Mouse (Mus musculus): Measurements from ENCODE around the gene Epx.
"Not testable (repeated sequence)": the region's sequence is repeated elsewhere in the genome, so short reads cannot be mapped to it uniquely, and the experiment has no call there.

Epx gene

DNA sequence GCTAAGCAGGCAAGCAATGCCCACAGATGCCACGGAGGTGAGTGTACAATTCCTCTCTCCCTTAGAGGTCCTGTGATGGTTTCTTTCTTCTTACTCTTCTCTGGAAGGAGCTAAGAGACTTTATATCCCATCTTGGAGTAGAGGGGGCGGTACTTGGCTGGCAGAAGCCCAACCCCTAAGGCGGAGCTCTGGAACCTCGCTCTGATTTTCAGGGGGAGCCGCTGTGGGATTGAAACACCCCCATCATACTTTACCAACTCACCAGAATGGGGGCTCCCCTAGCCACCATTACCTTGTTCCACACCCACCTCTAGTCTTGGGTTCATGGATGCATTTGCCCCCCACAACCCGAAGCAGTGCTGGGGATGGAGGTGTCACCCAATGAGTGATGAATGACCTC lies at the start of gene Epx:
Gene Epx (minus strand): TSS at position 101 of the 400 bp plus-strand sequence.
- DNase-seq: no peak

DNA sequence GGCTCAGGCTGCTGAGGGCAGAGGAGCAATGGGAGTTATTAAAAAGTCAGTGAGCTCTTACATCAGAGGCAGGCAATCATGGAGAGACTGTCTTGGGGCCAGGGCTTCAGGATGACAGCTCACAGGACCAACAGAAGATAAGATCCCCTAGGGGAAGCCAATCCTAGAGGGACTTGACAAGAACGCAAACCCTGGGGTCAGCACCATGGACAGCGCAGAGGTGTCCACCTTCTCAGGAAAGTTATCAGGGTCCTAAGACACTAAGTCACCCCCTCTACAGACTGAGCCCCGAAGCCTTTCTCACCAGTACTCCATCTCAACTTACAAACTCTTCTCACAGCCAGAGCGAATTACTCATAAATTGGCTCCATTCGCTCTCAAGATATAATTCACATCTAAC lies 45.6 kb upstream of the Epx start, which contains the start of gene Olfr464:
Gene Olfr464 (minus strand): TSS at position 2 of the 400 bp plus-strand sequence.
- no peak for DNase-seq

DNA sequence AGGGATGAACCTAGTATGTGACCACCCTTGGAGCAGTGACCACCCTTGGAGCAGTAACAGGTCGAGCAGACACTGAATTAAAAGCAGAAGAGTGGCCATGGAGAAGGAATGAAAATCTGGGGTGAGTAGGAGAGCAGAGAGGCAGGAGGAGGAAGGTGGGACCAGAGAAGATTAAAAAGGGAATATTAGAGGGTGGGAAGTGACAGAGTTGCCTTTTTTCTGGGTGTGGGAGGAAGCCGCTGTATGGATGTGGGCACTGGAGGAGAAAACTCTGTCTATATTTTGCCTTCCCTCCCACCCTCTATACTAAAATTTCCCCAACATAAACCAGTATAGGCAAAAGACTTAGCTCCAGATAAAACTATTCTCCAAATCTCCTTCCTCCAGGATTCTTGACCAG lies 45.0 kb upstream of the Epx start:
- no peak for DNase-seq

DNA sequence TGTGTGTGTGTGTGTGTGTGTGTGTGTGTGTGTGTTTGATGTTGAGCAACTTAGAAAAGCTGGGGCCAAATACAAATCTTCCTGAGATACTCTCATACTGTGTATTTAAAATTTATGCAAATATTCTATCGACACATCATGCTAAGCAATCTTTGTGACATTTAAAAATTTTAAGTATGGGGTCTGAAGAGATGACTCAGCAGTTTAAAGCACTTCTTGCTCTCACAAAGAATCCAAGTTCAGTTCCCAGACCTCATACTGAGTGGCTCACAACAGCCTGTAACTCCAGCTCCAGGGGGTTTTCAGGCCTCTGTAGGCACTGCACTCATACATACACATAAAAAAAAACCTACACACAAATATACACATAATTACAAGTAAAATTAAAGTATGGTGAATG lies 40.7 kb upstream of the Epx start:
- no peak for DNase-seq

DNA sequence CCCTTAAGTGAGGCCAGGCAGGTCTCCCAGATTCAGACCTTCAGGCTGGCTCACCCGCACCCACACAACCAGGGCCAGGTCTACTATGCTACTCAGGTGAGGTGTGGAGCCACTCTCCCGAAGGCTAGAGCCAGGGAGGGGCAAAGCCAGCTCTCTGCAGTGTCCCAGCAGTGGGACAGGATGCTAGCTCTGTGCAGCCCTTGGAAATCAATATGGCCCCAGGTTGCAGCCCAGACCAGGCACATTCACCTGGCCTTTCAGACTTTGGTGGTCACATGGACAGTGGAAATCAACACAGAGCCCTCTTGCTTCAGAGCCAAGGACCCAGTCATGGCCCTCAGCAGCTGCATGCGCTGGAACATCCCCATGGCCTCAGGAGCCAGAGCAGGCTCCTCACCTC lies 29.0 kb upstream of the Epx start:
- no peak for DNase-seq

DNA sequence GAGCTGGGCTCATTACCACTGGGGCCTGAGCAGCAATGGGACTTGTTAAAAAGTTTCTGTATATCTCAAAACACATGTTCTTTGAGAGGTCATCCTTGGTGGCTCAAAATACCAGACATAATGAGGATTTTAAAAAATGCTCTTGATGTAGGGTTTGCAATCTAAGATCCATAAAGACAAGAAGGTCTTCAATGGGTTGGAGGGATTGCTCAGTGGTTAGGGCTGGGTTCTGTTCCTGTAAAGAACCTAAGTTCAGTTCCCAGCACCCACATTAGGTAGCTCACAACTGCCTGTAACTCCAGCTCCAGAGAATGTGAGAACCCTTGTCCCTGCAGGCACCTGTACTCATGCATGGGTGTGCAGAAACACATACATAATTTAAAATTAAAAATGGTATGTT lies 22.0 kb upstream of the Epx start, which contains the start of gene Olfr463:
Gene Olfr463 (minus strand): TSS at position 101 of the 400 bp plus-strand sequence.
- no peak for DNase-seq

DNA sequence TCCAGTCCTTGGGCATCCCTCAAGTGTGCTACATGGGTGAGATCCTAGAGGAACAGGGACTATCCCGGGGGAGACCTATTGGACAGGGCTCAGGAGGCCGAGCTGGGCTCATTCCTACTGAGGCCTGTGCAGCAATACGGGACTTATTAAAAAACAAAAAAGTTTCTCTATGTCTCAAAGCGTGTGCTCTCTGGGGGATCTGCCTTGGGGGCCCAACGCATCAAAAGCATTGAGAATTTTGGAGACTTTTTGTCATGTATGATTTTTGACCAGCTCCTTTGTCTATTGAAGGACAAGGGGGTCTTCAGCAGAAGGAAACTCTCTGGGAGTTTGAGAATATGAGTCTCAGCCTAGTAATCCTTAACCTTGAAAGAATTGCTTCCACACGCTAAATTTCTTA lies 16.8 kb upstream of the Epx start, which contains the start of gene Olfr462:
Gene Olfr462 (minus strand): TSS at position 101 of the 400 bp plus-strand sequence.
- DNase-seq: no peak

DNA sequence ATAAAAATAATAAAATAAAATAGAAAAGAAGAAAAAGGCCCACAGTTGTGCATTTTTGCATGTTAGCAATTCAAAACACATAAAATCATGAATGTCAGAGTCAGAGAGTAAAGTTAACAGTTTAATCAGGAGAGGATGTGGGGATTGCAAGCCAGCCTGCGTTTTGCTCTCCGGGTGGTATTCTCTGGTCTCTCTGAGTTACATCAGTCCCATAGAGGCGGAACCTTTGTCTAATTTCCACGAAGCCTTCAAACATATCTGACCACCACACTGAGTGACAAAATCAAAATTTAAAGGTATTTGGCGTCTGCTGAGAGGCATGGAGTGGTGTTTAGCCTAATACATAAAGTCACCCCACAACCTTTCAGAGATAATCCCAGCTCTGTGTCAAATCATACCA lies 9.5 kb upstream of the Epx start:
- DNase-seq: no peak

DNA sequence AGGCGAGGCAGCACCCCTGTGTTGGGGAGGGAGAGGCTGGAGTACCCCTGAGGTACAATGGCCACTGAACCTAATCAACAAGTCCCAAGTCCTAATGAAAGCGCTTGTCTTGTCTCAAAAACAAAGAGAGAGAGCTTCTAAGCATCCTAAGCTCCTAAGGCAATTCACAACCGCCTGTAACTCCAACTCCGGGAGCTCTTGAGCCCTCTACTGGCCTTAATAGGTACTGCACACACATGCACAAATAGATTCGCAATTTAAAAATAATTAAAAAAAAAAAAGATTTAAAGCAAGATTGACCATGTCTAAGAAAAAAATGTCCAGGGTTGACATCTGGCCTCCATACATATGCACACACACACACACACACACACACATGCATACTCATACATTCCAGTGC lies 8.2 kb upstream of the Epx start:
- peak; percentile 13 for DNase-seq

DNA sequence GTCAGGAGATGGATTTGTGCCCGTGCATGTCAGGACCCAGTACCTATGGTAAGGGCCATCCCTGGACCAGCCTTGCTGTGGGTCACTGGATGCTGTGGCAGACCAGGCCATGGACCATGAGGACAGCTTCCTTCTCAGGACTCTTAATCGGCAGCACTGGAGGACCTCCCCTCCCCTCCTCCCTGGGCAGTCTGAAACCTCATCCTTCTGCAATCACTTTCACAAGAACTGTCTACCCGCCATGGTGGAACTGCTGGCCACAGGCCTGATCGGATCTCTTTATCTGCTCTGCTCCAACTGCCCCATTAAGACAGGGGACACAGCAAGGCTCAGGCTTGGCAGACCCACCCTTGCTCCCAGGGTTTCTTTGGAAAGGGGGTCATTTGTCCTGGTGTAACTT lies 6.4 kb upstream of the Epx start:
- DNase-seq: no peak

DNA sequence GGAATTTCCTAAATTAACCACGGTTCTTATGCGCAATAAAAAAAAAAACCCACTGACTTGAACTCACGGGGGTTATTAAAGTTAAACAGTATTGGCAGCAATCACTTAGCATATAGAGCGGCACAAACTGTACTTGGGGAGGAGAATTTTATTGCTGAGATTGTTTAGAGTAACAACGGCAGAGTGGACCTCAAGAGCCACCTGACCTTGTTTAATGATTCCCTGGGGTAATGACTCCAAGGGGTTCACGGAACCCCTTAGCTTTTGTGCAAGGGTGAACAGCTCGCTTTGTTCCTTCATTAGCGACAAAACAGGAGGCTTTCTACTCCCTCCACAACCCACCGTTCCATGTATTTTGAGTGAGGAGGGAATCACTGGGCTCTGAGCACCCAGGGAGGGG lies 4.5 kb upstream of the Epx start:
- DNase-seq: no peak

DNA sequence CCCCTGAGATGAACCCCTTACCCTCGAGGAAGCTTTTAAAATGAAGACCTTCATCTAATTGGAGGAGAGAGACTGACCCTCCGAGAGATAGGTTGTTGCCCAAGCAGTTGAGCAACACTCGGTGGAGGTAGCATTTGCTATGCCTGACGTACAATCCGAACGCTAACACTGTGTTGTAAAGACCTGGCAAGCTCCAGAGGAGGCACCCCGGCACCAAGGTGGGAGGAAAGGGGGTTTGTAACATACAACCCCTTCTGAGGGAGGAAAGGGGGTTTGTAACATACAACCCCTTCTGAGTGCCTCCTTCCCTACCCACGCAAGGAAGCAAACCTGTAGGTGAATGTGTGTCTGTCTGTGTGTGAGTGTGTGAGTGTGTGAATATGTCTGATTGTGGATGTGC lies 3.6 kb downstream of the Epx start:
- DNase-seq: no peak

DNA sequence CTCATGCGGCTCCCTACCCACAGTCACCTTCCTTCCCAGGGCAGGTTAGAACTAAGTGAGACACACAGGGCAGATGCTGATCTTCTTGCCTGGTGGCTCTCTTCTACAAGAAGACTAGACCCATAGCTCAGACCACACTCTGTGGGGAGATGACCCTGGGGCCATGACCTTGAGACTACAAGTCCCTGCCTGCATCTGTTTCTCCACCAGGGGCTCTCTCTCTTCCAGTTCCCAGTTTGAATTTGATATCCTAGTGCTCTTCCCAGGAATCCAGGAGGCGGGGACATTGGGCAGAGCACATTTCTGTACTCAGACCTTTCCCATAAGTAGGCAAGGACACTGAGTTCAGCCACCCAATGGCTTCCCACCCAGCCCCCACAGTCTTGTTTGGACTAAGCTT lies 5.2 kb downstream of the Epx start:
- DNase-seq: no peak

DNA sequence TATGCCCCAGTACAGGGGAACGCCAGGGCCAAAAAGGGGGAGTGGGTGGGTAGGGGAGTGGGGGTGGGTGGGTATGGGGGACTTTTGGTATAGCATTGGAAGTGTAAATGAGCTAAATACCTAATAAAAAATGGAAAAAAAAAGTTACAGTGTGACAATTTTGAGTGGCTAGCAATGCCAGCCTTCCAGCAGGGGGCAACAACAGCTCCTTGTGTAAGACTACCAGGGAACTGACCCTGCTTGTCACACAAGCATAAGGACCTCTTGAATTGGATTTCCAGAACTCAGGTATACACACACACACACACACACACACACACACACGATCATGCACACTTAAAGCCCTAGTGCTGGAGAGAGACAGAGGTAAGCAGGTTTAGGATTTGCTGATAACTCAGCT lies 8.4 kb downstream of the Epx start:
- DNase-seq: not testable (repeated sequence)

DNA sequence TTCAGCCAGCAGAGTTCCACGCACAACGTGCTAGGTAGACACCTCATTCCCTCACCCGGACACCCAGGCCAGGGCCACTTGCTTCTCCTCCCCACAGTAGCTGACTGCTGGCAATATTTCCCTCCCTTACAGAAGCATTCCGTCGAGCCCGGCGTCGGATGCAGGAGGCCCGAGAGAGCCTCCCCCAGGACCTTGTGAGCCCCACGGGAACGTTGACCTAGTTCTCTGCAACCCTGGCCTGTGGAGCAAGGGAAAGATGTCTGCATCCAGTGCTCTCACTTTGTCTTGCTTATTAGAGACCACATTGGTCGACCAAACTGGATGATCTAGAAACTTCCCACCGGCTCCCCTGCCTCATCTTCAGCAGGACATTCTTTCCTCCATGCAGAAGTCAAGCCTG lies 12.5 kb downstream of the Epx start:
- DNase-seq: no peak

DNA sequence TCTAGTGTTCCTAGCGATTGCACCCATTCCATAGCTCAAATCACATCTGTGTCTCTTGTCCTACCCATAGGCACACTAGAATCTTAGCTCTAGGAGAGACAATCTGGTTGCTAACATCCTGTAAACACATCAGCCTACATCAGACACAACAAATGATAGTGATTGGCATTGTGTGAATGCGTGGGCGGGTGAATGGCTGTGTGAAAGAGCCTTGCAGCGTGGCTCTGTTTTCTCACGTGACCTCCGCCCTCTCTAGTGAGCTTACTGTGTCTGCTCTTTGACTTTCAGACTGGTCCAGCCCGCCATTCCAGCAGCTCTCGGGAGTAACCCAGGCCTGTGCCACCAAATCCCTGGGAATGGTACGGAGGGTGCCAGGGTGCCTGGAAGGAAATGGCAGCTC lies 14.9 kb downstream of the Epx start:
- no peak for DNase-seq

DNA sequence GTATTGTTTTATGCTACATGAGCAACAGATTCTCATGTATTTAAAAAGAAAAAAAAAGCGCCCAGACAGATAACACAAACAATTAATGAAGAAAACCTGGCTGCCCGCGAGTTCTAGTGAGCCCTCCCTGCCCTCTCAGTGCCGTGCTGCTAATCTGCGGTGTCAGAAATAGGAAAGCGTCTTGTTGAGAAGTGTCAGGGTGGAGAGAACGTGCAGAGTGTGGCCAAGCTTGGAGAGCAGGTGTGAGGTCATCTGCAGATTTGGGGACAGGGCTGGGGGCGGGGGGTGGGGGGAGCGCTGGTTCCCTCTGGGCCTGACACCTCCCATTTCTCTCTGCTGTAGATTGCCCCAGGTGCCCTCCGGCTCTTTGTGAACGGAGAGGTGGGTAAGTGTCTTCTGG lies 16.1 kb downstream of the Epx start:
- DNase-seq: no peak

DNA sequence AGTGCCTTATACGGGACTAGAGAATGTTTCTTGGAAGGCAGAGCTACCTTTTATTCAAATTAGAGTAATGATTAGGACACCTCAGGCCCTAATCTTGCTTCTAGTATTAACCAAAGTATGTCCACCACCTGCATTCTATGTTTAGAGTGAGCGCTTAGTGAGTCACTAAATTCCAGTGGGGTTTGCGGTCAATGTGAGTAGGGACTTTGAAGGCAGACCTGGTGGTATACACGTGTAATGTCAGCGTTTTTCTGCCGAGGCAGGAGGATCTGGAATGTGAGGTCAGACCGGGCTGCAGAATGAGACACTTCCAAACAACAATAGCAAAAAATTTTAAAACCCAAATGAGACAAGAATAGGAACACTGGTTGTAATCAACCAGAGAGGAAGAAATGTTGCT lies 20.8 kb downstream of the Epx start:
- DNase-seq: no peak

DNA sequence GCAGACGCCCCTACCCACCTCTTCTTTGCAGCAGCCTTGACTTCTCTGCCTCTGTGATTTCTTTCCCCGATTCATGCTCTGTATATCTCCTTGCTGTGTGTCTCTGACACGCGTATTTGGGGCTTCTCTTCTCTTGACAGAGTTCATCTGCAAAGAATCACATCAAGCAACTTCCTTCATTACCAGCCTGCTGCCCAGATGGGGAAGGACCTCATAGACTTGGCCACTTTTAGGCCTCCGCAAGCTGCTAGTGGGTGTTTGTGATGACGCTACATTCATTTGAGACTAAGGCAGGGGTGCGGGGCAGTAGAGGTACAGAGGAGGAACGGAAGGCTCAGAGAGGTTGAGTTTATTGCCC lies 21.8 kb downstream of the Epx start:
- DNase-seq: no peak

DNA sequence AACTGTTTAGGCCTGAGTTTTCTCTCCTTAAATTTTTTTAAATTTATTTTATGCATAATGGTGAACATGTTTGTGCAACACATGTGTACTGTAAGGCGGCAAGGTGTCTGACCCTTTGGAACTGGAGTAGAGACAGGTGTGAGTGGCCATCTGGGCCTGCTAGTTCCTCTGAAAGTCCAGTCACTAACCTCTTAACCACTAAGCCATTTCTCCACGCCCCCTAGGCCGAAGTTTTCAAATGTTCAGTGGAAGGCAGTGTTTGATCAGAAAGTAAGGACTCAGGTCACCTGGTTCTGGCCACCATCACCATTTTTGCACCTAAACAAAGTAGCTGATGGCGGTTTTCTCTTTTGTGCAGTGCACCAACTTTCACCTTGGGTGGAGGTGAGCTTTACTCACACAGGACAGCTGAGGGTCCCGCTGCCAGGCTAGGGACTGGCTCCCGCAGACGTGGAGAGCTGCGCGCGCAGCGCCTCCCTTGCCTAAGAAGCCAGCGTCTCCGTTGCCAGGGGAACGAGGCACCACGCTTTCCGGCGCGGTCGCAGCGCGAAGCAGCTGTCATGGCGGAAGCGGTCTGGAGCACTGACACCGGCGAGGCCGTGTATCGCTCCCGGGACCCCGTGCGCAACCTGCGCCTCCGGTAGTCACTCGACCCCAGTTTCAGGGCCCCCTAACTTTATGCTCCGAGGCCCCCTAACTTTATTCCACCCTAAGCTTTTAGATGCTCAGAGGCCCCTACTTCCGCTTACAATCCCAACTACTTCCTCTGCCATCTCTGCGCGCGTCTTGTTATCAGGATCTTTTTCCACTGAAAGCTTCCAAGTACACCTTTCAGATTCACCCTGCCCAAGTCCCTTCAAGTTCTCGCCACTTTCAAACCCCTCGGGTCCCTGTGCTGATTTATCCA lies 22.4 kb downstream of the Epx start, which contains the start of gene Mks1:
Gene Mks1 (plus strand): TSS at position 526 of the 907 bp plus-strand sequence.
- peak; percentile 90 for DNase-seq

DNA sequence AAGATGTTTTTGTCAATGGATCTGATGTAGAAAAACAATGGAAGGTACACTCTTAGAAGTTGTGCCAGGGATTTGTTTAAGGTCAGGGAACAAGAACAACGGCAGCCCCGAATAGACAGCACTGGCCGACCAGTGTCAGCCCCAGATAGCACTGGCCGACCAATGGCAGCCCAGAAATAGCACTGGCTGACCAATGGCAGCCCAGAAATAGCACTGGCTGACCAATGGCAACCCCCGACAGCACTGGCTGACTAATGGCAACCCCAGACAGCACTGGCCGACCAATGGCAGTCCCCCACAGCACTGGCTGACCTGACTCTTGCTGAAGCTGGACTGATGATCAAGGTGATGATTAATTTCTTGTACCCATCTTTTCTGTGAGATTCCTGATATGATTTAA lies 27.5 kb downstream of the Epx start:
- no peak for DNase-seq

DNA sequence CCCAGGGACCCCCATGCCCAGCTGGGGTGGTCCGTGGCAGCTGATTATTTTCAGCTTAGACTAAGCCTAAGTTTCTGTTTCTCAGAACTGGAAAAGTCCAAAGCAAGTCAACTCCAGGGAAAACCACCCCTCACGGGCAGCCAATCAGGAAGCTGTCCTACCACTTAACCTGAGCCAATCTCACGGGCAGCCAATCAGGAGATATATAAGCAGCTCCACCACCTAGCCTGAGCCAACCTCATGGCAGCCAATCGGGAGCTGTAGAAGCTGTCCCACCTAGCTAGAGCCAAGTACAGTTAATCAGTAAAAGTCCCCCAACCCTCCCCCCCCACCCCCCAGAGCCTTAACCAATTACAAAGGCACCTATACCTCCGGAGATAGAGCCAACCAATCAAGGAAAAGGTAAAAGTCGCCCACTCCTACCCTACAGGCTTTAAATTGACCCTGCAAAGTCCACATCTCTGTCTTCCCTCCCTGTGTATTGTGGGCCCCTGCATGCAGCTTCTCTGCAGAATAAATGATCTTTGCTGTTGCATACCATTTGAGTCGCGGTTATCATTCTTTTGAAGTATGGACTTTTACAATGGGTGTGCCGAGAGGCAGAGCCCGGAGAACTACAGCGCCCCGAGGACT lies 28.3 kb downstream of the Epx start:
- DNase-seq: no peak

DNA sequence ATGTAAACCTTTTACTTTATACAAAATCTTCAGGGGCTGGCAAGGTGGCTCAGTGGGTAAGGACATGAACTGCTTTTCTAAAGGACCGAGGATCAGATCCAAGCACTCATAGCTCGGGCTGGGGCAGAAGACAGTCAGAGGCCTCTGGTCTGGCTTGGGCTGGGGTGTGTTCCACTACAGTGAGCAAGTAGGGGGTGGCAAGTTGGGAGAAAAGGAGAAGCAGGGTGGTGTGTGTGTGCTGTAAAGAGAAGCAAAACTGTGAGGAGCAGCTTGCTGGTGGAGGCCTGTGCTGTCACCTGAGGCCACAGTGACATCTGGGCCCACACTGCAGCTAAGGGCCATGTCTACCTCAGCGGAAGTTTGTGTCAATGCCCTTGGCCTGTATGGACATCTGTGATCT lies 33.9 kb downstream of the Epx start:
- no peak for DNase-seq

DNA sequence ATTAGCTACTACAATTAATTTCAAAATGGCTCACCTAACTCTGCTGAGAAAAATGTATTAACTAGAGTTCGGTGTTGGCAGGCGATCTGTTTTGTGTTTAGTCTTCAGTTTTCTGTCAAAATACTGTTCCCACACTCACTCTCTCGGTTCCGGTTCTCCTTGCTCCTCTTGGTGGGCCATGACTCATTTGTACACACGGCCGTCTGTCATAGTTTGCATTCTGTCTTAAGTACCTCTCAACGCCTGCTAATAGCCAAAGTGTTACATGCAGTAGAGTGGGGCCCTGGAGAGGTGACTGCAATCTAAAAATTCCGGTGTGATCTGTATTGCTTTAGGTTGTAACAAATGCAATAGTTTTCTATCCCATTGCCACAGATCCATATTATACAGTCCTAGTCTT lies 34.7 kb downstream of the Epx start:
- DNase-seq: no peak

Measured in kidney, adult 9 months (tissue).